Mouse (Mus musculus): ENCODE measurements around the gene Bdkrb2.

The Bdkrb2 gene

DNA sequence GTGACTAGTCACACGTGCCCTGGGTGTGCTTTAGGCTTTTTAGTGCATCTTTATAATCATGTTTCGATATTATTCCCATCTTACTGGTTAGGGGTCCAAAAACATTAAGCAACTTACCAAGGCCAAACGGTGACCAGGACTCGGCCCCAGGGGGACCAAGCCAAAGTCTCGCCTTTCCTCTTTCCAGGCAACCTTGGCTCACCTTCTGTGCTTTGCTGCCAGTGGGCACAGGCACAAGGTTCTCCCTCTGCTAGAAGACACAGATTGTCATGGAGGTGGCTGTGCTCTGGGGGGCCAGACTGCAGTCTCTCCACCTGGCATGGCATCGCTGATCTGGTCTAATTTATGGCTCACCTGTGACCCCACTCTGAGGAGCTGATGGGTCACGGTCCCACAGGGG lies 27.8 kb downstream of the Bdkrb2 start:
- no peak for DNase-seq (ENCODE audit: low read depth, low spot score)

DNA sequence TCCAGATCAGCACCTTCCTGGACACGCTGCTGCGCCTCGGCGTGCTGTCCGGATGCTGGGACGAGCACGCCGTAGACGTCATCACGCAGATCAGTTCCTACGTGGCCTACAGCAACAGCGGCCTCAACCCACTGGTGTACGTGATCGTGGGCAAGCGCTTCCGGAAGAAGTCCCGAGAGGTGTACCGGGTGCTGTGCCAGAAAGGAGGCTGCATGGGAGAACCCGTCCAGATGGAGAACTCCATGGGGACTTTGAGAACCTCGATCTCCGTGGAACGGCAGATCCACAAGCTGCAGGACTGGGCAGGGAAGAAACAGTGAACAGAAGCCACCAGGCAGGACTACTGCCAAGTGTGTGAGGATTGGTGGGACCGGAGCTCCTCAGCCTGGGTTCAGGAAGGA lies 29.3 kb downstream of the Bdkrb2 start:
- DNase-seq (ENCODE audit: low read depth, low spot score): no peak

DNA sequence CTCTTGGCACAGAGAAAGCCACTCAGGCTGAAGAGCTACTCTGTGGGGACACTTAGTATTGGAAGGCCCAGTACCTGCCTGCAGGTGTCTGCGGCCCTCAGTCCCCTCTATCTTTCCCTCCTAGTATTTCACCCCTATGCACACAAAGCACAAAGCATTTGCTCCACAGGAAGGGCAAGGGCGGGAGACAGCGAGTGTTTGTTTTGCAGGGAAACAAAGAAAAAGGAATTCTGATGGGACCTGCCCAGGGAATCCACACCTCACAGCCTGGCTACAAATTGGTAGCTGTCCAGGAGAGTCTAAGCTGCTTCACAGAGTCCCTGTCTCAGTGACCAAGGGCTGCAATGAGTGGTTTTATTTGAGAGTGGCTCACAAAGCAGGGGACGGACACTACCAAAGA lies 30.4 kb downstream of the Bdkrb2 start:
- DNase-seq (ENCODE audit: low read depth, low spot score): no peak

DNA sequence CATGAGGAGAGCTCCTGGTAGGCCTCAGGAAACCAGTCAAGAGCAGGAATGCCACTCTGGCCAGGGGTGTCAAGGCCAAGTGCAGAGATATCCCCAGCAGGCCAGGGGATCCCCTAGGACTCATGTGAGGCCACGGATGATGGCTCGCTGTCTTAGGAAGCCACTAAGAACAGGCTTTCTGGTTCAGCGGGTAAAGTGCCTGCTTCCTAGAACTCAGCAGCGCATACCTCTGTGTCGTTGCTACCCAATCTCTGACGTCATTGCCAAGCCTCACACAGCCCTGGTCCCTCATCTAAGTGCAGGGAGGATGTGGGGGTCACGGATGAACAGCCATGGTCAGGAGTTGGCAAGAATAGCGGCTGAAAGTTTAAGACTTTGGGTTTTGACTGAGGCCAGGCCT lies 34.1 kb downstream of the Bdkrb2 start:
- no peak for DNase-seq (ENCODE audit: low read depth, low spot score)

DNA sequence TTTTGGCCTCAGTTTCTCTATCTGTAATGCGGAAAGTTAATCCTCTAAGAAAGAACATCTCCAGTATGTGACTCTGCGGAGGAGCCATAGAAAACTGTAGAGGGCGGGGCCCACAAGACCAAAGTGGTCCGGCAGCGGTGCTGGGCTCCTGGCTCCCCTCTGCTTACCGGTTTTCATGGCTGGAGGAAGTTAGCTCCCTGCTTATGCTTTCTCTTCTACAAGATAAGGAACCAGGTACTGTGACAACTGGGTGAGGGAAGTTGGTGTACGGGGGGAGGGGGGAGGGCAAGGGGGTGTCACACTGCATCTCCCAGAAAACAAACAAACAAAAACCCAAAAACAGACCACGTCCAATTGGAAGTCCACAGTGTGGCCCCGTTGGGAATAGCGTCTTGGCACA lies 35.5 kb downstream of the Bdkrb2 start:
- DNase-seq (ENCODE audit: low read depth, low spot score): no peak

DNA sequence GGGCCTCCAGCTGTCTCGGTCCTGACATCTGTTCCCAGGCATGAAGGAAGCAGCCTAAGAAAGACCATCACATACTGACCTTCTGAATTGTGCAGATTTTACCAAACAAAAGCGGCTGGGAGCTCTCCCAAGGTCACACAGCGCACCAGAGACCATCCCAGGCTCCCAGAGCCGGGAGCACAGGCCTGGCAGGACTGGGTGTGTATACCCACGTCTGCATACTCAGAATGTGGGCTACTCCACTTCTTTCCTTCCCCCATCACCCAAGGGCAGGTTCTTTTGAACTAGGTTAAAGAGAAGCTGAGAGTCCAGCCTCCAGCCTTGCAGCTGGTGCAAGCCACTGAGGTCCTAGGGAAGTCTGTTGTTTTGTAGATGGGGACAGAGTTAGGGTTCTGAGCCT lies 36.1 kb downstream of the Bdkrb2 start:
- DNase-seq (ENCODE audit: low read depth, low spot score): no peak

DNA sequence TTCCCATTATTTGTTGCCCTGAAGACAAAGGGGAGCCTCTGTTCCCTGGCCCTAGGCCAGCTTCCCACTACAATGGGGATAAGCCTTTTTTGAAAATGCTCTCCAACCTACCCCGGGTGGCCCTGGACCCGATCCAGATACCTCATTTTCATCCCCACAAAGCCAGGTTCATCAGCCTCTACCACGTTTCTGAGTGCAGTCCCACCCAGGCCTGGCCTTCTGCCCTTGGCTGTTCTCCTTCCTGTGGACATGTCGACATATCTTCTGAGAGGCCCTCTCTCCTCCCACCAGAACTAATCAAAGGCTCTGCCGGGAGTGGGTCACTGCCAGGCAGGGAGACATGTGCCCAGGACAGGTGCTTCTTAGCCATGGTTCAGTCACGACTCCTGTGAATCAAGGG lies 38.6 kb downstream of the Bdkrb2 start:
- no peak for DNase-seq (ENCODE audit: low read depth, low spot score)

DNA sequence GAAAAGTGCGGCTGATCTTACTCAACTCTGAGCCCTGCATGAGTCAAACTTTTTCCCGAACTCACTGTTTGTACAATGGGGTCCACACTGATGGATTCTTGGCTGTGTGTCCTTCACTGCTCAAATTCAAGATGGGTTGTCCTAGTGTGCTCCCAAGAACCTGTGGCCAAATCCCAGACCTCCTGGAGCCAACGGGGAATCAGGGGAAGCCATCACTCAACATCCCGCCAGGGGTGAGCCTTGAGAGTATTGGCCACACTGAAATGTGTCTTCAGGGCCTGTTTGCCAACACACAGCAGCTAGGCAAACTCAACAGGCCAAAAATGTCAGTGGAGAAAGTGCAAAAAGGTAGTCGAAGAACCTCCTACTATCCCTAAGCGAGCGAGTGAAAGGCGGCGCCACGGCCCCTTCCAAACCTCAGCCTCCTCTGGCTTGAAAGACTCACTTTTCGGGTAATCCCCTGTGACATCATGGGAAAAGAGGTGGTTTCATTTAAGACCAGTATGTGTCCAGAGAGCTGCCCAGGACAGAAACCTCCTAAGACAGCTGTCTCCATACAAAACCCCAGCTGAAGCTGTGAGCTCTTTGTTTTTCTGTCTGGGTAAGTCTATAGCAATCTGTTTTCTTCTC lies 39.7 kb downstream of the Bdkrb2 start, which contains the start of gene Bdkrb1:
Bdkrb1 (plus strand) TSS at position 505 of the 630 bp plus-strand sequence.
- no peak for DNase-seq (ENCODE audit: low read depth, low spot score)

DNA sequence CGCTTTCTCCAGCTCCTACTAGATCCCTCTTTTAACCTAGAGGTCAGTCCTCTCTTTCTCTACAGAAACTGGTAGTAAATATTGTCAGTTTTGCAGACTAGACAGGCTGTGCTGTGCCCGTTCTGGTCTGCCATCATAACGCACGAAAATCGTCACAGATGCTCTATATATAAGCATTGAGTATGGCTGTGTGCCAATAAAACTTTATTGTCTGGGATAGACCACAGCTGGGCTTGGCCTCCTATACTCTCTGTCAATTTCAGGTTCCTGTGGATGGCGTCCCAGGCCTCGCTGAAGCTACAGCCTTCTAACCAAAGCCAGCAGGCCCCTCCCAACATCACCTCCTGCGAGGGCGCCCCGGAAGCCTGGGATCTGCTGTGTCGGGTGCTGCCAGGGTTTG lies 40.9 kb downstream of the Bdkrb2 start:
- no peak for DNase-seq (ENCODE audit: low read depth, low spot score)

DNA sequence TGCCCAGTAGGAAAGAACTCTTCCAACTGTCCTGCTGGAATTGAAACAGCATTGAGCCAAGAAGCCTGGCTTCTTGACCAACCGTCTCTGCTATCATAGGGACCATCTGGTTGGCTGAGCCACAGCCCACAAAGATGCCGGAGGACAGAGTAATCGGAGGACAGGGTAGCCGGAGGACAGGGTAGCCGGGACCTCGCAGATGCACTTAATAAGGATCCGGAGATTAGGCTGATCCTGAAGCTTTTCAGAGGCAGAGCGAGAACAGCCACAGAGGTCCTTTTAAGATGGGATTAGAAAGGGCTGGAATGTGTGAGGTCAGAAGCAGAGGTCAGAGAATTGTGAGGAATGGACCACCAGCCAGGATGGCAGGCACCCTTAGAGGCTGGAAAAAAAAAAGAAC lies 42.2 kb downstream of the Bdkrb2 start:
- no peak for DNase-seq (ENCODE audit: low read depth, low spot score)

DNA sequence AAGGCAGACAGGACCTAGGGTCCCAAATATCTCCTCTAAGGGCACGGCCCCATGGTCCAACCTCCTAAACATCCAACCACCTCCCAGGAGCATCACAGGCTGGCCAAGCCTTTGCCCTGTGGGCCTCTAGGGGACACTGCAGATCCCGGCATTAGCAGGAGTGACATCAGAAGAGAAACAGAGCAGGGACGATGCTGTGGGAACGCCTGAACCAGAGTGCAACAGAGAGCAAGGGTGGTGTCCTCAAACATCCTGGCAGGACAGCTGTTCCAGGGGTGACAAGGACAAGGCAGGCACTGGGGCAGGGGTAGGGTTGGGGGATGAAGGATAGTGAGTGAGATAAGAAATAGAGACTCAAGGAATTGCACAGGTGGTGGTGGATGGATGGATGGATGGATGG lies 43.9 kb downstream of the Bdkrb2 start:
- no peak for DNase-seq (ENCODE audit: low read depth, low spot score)

DNA sequence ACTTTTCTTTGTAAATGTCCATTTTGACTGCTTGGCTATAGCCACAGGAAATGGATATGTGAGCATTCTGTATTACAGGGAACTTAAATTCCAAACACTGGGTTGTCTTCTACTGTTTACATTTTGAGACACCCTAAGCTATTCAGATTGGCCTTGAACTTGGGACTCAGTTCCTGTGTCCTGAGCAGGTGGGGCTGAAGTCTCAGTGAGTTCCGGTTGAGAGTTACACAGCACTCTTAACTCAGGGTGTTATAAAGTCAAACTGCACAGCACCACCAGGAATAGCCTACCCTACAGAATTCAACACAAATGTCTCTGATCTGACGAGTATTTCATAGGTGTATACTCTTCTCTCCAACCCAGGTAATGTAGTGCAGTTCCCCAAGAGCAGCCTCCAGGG lies 48.0 kb downstream of the Bdkrb2 start:
- no peak for DNase-seq (ENCODE audit: low read depth, low spot score)

DNA sequence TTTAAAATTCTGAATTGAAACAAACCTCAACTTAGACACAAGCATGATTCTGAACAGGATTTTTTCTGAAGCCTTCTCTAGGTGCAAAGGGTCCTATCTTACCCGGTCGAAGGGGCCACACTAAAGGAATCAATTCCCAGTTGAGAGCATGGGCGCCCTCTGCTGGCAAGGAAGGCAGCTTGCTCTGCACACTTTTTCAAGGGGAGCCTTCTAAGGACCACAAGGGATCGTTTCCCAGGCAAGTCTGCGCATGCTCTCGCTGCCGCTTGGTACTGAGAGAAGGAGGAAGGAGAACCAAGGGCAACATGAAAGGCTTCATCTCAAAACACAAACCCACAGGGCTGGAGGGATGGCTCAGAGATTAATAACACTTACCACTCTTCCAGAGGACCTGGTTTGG lies 48.7 kb downstream of the Bdkrb2 start:
- peak; percentile 54 for DNase-seq (ENCODE audit: low read depth, low spot score)

DNA sequence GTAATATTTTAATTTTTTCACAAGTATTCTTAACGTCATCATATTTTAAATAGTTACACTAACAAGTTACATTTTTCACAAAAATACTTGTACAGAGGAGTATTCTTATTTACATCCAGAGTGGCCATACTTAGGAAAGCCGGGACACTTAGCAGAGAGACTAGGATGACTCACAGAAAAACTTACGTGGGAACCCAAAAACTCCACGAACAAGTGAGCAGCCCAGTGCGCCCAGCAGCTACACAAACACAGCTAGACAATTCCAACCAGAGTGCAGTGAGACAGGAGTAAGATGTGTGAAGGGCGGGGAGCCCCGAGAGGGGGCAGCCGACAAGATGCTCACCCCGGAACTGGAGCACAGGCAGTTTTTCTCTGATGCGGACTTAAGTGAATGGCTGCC lies 50.5 kb downstream of the Bdkrb2 start:
- peak; percentile 21 for DNase-seq (ENCODE audit: low read depth, low spot score)

DNA sequence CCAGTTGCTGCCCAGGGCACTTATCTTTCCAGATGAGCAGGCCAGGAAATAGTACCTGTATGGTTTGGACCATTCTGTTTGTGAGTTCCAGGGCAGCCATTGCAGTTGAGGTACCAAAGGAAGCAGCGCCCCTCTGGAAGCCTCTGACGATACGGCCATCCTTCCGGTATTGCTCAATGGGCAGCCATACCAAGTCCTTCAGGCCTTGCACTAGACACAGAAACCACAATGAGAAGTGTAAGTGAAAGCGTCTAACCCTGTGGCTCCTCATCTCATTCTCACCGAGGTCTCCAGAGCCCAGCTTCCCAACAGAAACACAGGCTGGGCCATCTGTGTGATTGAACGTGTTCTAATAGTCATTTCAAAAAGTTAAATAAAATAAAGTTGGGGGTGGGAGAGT lies 59.0 kb downstream of the Bdkrb2 start:
- no peak for DNase-seq (ENCODE audit: low read depth, low spot score)

DNA sequence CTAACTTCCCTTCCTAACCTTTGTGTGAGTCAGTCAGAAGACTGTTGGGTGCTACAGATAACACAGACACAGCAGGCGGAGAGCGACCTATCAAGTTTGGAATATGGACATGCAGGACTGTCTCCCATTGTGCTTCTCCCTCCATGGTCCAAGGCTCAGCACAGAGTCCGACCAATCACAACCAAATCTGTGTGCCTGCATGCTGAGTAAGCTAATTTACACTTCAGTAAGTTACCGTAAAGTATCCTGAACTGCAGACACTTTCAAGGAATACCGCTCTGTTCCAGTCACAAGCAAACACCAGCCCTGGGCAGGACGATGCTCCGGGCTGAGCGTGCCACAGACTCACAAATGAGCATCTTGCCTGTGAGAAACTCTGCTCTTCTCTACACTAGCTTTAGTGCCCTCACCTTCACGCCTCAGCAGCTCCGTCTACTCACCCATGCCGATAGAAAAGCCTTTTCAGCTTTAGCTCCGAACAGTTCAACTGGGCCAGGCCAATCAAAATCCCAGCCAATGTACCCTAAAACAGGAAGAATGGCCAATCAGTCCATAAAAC lies 60.0 kb downstream of the Bdkrb2 start:
- no peak for DNase-seq (ENCODE audit: low read depth, low spot score)

DNA sequence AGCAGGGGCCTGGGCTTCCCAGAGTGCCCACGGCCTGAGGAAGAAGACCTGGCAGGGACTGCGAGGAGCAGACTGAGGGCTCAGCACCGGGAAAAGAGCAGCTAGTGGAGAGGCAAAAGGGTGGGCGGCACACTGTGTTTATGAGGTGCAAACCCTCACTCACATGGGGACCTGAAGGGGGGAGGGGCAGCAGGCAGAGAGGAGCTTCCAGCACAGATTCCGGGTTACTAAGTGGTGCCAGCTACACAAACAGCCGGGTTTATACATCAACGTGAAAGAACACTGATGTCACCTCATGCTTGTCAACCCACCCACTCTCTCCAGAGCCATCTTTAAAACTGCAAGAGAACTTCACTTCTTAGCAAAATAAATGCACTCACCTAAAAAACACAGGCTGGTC lies 62.8 kb downstream of the Bdkrb2 start:
- DNase-seq (ENCODE audit: low read depth, low spot score): peak; percentile 43

DNA sequence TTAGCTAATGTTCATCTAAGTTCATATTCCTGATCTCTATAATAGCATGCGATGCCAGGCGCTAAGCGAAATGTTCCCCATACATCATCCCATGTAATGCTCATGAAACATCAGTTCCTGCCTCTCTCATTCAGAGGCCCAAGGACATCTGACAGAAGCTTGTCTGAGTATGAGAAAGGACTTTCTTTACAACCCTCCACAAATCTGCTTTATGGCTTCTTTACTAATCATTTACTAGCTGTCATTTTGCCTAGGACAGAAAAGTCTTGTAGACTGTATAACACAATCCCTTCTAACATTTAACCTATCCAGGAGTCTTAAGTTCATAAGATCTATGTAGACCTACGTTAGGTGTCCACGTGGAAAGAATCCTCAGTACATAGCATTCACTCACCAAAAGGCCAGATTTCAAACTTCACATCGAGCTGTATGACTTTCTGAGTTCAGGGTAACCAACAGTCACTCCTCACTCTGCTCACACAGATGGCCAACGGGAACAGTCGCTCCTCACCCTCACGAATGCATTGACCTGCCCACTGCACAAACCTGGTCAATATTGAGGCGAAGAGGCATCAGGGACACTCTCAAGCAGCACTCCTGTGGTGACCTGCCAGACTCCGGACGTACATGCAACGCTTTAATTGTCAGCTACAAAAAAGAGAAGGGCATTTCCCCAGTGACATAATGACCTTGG lies 71.5 kb downstream of the Bdkrb2 start:
- no peak for DNase-seq (ENCODE audit: low read depth, low spot score)

DNA sequence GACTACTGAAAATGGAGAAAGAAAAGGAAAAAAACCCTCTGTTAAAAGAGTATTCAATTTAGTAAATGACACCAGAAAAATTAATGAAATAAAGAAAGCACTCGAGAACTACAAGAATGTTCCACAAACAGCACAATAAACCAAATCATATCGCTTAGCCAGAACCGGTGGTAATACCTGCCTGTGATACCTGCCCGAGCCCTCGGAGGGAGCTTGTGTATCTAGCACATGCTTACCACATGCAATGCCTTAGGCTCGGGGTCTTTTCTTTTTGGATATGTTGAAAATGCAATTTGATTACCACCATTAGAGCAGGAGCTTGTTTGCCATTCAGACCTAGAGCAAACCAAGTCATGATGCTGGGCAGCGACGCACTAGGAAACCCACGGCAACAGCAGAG lies 73.5 kb downstream of the Bdkrb2 start:
- DNase-seq (ENCODE audit: low read depth, low spot score): no peak

DNA sequence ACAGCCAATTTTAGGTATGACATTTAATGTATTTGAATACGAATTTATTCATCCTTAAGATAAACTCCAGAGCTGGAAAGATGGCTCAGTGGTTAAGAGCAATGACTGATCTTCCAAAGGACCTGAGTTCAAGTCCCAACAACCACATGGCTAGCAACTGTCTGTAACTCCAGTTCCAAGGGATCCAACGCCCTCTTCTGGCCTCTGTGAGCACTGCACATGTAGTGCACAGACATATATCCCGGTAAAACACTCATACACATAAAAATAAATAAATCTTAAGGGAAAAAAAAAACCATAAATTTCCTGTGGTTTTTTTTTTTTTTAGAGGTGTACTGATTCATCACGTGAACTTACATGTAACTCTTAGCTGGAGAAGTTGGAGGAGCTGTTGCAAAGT lies 74.5 kb downstream of the Bdkrb2 start:
- DNase-seq (ENCODE audit: low read depth, low spot score): no peak

DNA sequence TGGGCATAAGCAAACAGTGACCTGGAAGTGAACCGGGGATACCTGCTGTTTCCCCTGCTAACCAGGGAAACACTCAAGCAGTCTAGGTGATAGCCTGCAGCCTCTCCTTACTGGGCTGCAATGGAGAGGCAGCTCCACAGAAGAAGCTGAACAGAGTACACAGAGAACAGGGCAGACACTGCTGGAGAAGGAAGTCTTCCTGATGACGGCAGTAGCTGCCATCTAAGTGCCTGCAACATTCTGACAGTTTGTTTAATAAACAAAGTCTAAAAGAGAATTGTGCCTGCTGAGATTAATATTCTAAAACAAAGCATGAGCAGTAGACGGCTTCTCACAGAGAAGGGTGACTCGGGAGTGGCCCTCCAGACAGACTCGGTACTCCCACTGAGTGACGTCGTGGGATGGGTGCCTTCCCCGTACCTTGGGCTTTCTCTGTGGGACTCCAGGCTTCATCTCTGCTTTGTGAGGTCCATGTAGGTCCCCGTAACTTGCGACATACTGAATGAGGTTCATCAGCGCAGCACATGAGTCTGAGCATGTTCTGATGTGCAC lies 79.8 kb downstream of the Bdkrb2 start:
- DNase-seq (ENCODE audit: low read depth, low spot score): no peak

All from telencephalon, adult 2 months (tissue).